Mouse (Mus musculus) bone marrow, adult 2 months (tissue): ENCODE data around the gene Tenm3.

ENCODE experiments used
- CTCF ChIP-seq: fragments of 200-500 bp; IDR thresholded peaks from 2 replicates; pipeline ENCODE4 v1.5.1; 2011; ENCODE audit warnings: low read length, control low read depth; ENCODE audit not compliant: control insufficient read depth, insufficient read depth
- POLR2A ChIP-seq: fragments of 200-500 bp; IDR thresholded peaks from 2 replicates; pipeline ENCODE4 v1.6.1; 2011; ENCODE audit warnings: low read depth, mild to moderate bottlenecking, control low read depth, low read length, borderline replicate concordance; ENCODE audit not compliant: control insufficient read depth

DNA sequence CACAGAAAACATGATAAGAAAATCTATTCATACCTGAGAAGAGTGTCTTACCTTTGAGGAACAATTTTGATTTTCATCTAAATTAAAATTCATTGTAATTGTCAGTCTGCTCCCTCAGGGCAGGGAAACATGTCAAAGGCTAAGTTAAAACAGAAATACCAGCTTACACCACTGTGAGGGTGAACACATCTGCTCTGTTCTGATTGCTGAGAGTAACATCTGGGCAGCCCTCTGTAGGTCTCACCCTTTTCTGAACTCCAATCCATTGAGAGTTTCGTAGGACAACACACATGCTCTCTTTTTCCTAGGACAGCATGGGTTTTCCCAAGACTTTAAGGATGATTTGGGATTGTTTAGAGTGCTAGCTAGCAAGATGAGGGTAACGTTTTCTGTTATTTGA lies 8.0 kb downstream of the Tenm3 start:
- TF ChIP-seq POLR2A (no peak), CTCF (no peak)
